Mouse (Mus musculus) neural tube, embryonic 11.5 days (tissue): ENCODE results near the gene Best3. TPM values are rescaled to one million over a fixed set of nuclear protein-coding genes. Genes with fewer than 3 reads are reported as not detected.
A peak's percentile ranks its signal among the peaks of the same experiment; 100 is the strongest.

Source experiments
- ATAC-seq: fragments of 200-750 bp; cut with Nextera tagmentation; 2 replicates; pipeline ENCODE4 v1.8.0; 2017; ENCODE audit warnings: moderate number of reproducible peaks, mild to moderate bottlenecking, moderate TSS enrichment, moderate library complexity; ENCODE audit not compliant: insufficient read depth, low FRiP score, low TSS enrichment
- DNase-seq: peaks from one replicate; pipeline ENCODE4 v3.0.0-alpha.2; 2015; ENCODE audit warnings: low spot score
- H3K27ac ChIP-seq: fragments of 300-500 bp; sonication (generic); 2 replicates; pipeline ENCODE4 v1.5.1; 2014; ENCODE audit warnings: low read depth, mild to moderate bottlenecking, low read length
- H3K27me3 ChIP-seq: fragments of 300-500 bp; sonication (generic); 2 replicates; pipeline ENCODE4 v1.6.1; 2014; ENCODE audit warnings: mild to moderate bottlenecking, low read length, mixed read lengths; ENCODE audit not compliant: control insufficient read depth, insufficient read depth
- H3K36me3 ChIP-seq: fragments of 300-500 bp; sonication (generic); 2 replicates; pipeline ENCODE4 v1.6.1; 2014; ENCODE audit warnings: mild to moderate bottlenecking, low read length, moderate library complexity, mixed read lengths; ENCODE audit not compliant: control insufficient read depth, insufficient read depth
- H3K4me1 ChIP-seq: fragments of 300-500 bp; sonication (generic); 2 replicates; pipeline ENCODE4 v1.6.1; 2014; ENCODE audit warnings: low read length, mixed read lengths; ENCODE audit not compliant: control insufficient read depth, insufficient read depth
- H3K4me2 ChIP-seq: fragments of 300-500 bp; sonication (generic); 2 replicates; pipeline ENCODE4 v1.6.1; 2014; ENCODE audit warnings: low read depth, mild to moderate bottlenecking, moderate library complexity
- H3K4me3 ChIP-seq: fragments of 300-500 bp; sonication (generic); 2 replicates; pipeline ENCODE4 v1.5.1; 2014; ENCODE audit warnings: low read depth, low read length
- H3K9ac ChIP-seq: fragments of 300-500 bp; sonication (generic); 2 replicates; pipeline ENCODE4 v1.6.1; 2014; ENCODE audit warnings: mild to moderate bottlenecking, low read length
- H3K9me3 ChIP-seq: fragments of 300-500 bp; sonication (generic); 2 replicates; pipeline ENCODE4 v1.6.1; 2016; ENCODE audit warnings: low read length; ENCODE audit not compliant: control insufficient read depth
- WGBS: fragments of 180-500 bp; shearing (Covaris S2); extraction: QIAGEN DNeasy Blood & Tissue Kit; methylation state at CpG from one replicate; pipeline ENCODE4 v1.1.7; 2014; 5-methylcytosine and 5-hydroxymethylcytosine counted together
- polyA plus RNA-seq: library from polyadenylated mRNA; unstranded; fragments of >200 nt; fragmentation: Nextera tagmentation; extraction: Ambion mirVana; gene quantifications from 2 replicates; pipeline ENCODE4 v1.2.1, GENCODE M21; 2014

Best3 gene
- polyA plus RNA-seq, 1 experiment from 2014 or later, result 0.50 TPM

DNA sequence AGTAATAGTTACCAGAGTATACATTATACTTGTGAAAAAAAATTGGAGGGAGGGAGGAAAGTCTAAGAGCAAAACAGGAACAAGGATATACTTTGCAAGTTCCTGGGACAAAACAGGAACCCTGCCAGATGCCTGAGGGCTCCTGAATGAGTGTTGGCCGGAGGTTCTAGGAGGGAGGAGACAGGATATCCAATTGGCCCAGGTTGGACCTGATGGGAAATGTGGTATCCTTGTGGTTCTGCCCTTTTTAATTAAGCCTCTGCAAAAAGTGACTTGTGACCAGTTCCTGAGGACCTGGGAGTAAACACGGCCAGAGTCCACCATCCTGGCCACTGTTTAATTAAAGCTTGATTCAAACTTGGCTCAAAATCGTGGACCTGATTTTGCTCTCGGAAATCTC lies 17.4 kb upstream of the Best3 start:
- no peaks in the 10 kb centered on the region for H3K9me3 ChIP-seq
- no peak overlapping the region for H3K4me2 ChIP-seq
- no peak overlapping the region for H3K9ac ChIP-seq
- WGBS, result 92% methylated on average over 4 of the region's 4 CpGs
- DNase-seq (no peak), ATAC-seq (no peak)
- no peak overlapping the region for H3K4me3 ChIP-seq
- no peak overlapping the region for H3K27ac ChIP-seq
- H3K36me3 ChIP-seq, result no peaks in the 10 kb centered on the region
- no peaks in the 10 kb centered on the region for H3K4me1 ChIP-seq
- H3K27me3 ChIP-seq, result no peaks in the 10 kb centered on the region

DNA sequence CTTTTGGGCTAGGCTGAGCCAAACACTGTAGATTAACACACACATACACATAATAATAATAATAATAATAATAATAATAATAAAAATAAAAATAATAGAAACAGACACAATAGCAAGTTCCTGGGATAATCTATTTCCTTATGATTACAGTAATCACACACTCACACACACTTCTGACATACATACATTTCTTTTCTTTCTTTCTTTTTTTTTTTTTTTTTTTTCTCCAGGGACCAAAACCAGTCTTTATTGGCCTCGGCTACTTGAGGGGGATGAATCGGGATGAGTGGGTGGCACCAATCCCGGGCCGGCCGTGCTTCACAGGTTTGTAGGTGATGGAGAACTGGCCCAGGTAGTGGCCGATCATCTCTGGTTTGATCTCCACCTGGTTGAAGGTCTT lies 13.6 kb upstream of the Best3 start, which contains the start of gene Gm10271:
Gene Gm10271 (minus strand): TSS at position 101 of the 400 bp plus-strand sequence.
- H3K9me3 ChIP-seq, result no peaks in the 10 kb centered on the region
- H3K36me3 ChIP-seq, result no peaks in the 10 kb centered on the region
- ATAC-seq, result no peak

GRCm38 (mm10) chr10:116977455-116977854 lies 8.7 kb upstream of the Best3 start:
- no peaks in the 10 kb centered on the region for H3K4me1 ChIP-seq
- no peak overlapping the region for H3K27ac ChIP-seq
- DNase-seq (no peak), ATAC-seq (no peak)
- no peak overlapping the region for H3K4me3 ChIP-seq
- H3K9me3 ChIP-seq, result no peaks in the 10 kb centered on the region
- no peak overlapping the region for H3K4me2 ChIP-seq
- 43% methylated on average over 4 of the region's 4 CpGs for WGBS
- no peaks in the 10 kb centered on the region for H3K27me3 ChIP-seq
- no peak overlapping the region for H3K9ac ChIP-seq
- H3K36me3 ChIP-seq, result no peaks in the 10 kb centered on the region

More for the DNA sequence above, 13.6 kb upstream of the Best3 start, which contains the start of gene Gm10271:
- no peak within 1 kb of the TSS for H3K4me3 ChIP-seq
- no peak within 1 kb of the TSS for H3K4me2 ChIP-seq
- H3K4me1 ChIP-seq, result no peaks in the 10 kb centered on the region
- no peaks in the 10 kb centered on the region for H3K27me3 ChIP-seq
- 99% methylated on average over 6 of the region's 6 CpGs for WGBS
- H3K9ac ChIP-seq, result no peak within 1 kb of the TSS
- DNase-seq, result no peak
- no peak within 1 kb of the TSS for H3K27ac ChIP-seq

DNA sequence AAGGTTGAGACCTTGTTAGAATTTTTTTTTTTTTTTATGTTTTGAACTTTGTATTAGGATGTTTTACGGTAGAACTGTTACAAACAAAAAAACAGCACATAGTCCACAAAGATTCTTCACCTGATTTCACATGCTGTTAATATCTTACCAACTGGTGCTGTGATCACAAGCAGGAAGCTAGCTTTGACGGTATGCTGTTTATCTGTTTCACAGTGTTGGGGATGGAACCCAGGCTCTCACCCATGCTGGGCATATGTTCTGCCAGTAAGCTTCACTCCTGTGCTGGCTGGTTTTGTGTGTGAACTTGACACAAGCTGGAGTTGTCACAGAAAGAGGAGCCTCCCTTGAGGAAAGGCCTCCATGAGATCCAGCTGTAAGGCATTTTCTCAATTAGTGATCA lies 8.3 kb upstream of the Best3 start:
- ATAC-seq, result no peak

DNA sequence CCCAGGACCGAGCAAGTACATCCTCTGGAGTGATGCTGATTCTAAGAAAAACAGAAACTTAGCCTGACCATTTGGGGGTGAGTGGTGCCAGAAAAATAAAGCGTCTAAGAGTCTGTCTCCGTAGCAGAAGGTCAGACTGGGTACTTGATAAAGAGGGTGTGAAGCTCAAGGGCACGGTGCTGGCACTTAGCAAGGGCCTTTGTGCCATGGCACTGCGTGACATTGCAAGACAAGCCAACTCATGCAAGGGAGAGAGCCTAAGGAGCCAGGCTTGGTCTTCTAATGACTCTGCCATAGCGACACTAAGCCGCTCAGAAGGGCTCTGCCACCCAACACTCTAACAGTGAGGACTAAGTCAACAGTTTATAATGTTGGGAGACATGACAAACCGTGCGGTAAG lies 7.3 kb upstream of the Best3 start:
- H3K36me3 ChIP-seq, result no peaks in the 10 kb centered on the region
- H3K9me3 ChIP-seq, result no peaks in the 10 kb centered on the region
- H3K4me2 ChIP-seq, result no peak overlapping the region
- no peak overlapping the region for H3K4me3 ChIP-seq
- 90% methylated on average over 9 of the region's 9 CpGs for WGBS
- no peak overlapping the region for H3K9ac ChIP-seq
- H3K27ac ChIP-seq, result no peak overlapping the region
- no peaks in the 10 kb centered on the region for H3K27me3 ChIP-seq
- no peak for DNase-seq
- ATAC-seq, result no peak
- no peaks in the 10 kb centered on the region for H3K4me1 ChIP-seq

More for the DNA sequence above, 8.3 kb upstream of the Best3 start:
- Histone ChIP-seq H3K36me3 (no peaks in the 10 kb centered on the region), H3K4me3 (no peak overlapping the region), H3K27ac (no peak overlapping the region), H3K9me3 (no peaks in the 10 kb centered on the region), H3K27me3 (no peaks in the 10 kb centered on the region), H3K4me2 (no peak overlapping the region), H3K9ac (no peak overlapping the region), H3K4me1 (no peaks in the 10 kb centered on the region)
- no peak for DNase-seq
- 84% methylated on average over 2 of the region's 2 CpGs for WGBS

GRCm38 (mm10) chr10:116980273-116980672 lies 5.8 kb upstream of the Best3 start:
- no peak for DNase-seq
- 84% methylated on average over 4 of the region's 4 CpGs for WGBS
- no peaks in the 10 kb centered on the region for H3K9me3 ChIP-seq
- H3K4me1 ChIP-seq, result no peaks in the 10 kb centered on the region
- no peak overlapping the region for H3K4me2 ChIP-seq
- no peak for ATAC-seq
- no peak overlapping the region for H3K9ac ChIP-seq
- no peak overlapping the region for H3K27ac ChIP-seq
- H3K4me3 ChIP-seq, result no peak overlapping the region
- H3K36me3 ChIP-seq, result no peaks in the 10 kb centered on the region
- H3K27me3 ChIP-seq, result no peaks in the 10 kb centered on the region

GRCm38 (mm10) chr10:116980888-116981287 lies 5.2 kb upstream of the Best3 start:
- Histone ChIP-seq H3K4me3 (no peak overlapping the region), H3K27me3 (no peaks in the 10 kb centered on the region), H3K4me2 (no peak overlapping the region), H3K36me3 (no peaks in the 10 kb centered on the region), H3K9me3 (no peaks in the 10 kb centered on the region), H3K9ac (no peak overlapping the region), H3K4me1 (no peaks in the 10 kb centered on the region), H3K27ac (no peak overlapping the region)
- WGBS, result 79% methylated on average over 3 of the region's 3 CpGs
- ATAC-seq, result no peak
- DNase-seq, result peak; percentile 41

DNA sequence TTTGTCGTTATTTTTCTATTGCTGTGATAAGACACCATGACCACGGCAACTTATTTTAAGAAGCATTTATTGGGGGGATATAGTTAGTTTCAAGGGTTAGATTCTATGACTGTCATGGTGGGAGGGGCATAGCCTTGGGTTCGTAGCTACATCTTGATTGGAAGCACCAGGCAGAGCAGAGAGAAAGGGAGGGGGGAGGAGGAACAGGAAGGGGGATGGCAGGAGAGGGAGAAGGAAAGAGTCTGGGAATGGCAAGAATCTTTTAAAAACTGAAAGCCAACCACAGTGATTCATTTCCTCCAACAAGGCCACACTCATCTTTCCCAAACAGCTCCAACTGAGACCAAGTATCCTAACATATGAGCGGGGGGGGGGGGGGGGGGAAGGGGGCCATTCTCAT lies 3.6 kb upstream of the Best3 start:
- H3K4me2 ChIP-seq, result no peak overlapping the region
- H3K4me3 ChIP-seq, result no peak overlapping the region
- no peak overlapping the region for H3K9ac ChIP-seq
- no peaks in the 10 kb centered on the region for H3K36me3 ChIP-seq
- H3K27ac ChIP-seq, result no peak overlapping the region
- ATAC-seq, result no peak
- H3K4me1 ChIP-seq, result no peaks in the 10 kb centered on the region
- WGBS, result 73% methylated on average over 3 of the region's 4 CpGs
- H3K27me3 ChIP-seq, result no peaks in the 10 kb centered on the region
- no peak for DNase-seq
- no peaks in the 10 kb centered on the region for H3K9me3 ChIP-seq

DNA sequence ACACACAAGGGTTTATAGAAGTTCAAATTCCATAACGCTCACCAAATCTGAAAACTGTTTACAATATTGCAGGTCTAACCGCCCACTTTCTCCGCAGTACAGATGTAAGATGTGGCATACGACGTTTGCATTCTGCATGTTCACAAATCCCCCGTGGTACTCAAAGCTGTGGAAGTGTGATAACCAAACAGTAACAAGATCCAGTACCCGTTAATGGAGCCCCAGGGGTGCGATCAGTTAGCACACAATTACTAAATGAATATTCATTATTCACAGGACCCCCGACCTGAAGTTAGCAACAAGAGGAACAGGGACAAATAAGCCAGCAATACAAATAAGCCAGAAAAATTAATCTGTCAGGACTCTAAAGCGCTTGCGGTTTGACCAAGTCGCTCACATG lies 1.3 kb upstream of the Best3 start:
- Histone ChIP-seq H3K36me3 (no peaks in the 10 kb centered on the region), H3K4me2 (no peak overlapping the region), H3K27me3 (no peaks in the 10 kb centered on the region), H3K4me3 (no peak overlapping the region), H3K4me1 (no peaks in the 10 kb centered on the region), H3K9me3 (no peaks in the 10 kb centered on the region), H3K27ac (no peak overlapping the region), H3K9ac (no peak overlapping the region)
- DNase-seq, result no peak
- ATAC-seq, result no peak
- 73% methylated on average over 12 of the region's 12 CpGs for WGBS
